Mouse (Mus musculus): ENCODE measurements around the gene Gdf7.

GRCm38 (mm10) chr12:8339591-8340319 lies 38.0 kb upstream of the Gdf7 start:
- TF ChIP-seq GATA1 (IDR thresholded peaks at IDR 0.05; ENCODE audit: borderline replicate concordance, low read length): no peak
- no peak for TF ChIP-seq FLI1 (IDR thresholded peaks at IDR 0.05; ENCODE audit: low read length)

Data from megakaryocyte, embryonic 14.5 days (primary cell).